Mouse (Mus musculus) kidney, postnatal 10 days (tissue): ENCODE data around the gene Rxylt1.

Source experiments
- DNase-seq: peaks from one replicate; pipeline ENCODE4 v3.0.0; 2021; ENCODE audit warnings: mixed read lengths

Rxylt1 gene

DNA sequence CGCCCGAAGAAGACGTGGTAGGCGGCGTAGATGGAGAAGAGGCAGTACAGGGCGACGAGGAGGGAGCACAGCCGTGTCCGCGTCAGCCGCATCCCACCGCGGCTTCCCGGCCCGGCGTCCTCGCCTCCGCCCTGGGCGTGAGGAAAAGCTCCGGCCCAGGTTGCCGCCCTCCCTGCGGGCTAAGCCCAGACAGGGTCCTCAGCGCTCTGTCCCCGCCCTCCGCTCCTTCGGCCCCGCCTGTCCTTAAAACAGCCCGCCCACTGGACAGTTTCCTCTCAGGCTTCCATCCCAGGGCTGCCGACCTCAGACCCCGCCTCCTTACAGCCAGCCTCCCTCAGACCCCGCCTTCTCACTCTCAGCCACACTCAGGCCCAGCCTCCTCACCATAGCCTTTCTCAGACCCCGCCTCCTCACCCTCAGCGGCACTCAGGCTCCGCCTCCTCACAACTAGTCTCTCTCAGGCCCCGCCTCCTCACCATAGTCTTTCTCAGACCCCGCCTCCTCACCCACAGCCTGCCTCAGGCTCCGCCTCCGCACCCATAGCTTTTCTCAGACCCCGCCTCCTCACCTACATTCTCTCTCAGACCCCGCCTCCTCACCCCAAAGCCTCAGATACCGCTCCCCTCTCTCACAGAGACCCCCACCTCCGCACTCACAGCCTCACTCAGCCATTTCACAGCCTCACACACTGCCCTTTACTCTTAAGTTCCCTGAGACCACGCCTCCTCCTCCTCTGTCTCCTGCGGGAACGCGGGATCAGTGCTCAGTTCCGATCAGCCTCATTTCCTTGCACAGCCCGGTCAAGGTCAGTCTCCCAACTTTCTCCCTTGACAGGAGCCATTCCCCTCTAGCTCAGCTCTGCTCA, at the start of gene Rxylt1:
Rxylt1 (minus strand) TSS at position 392 of the 865 bp plus-strand sequence.
- DNase-seq: peak; percentile 97

DNA sequence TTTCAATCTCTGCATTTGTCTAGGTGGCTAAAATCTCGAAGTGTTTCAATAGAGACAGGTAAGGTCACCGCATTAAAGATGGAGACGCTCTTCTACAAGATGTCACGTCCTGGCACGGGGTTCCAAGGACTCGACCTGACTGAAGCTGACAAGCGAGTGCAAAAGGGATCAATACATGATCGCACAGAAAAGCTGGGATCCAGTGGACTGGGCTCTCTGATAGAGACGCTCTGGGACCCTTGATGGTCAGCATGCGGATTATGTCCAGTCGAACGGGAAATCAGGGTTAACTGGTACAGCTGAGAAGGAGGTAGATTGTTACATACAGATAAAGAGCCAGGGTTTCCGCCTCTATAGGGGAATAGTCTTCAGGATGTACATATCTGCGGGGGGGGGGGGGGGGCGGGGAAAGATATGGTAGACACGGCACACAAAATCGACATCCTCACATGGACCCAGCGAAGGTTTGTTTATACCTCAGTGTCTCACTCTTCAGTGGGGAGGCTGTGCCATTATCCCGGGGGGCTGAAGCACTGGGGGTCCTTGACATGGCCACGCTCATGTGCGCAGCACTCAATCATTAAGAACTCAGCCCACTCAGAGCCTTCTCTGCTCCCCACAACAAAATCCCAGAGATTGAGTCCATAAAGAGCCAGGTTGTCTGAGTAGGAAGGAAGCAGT, 24.3 kb upstream of the Rxylt1 start:
- no peak for DNase-seq

DNA sequence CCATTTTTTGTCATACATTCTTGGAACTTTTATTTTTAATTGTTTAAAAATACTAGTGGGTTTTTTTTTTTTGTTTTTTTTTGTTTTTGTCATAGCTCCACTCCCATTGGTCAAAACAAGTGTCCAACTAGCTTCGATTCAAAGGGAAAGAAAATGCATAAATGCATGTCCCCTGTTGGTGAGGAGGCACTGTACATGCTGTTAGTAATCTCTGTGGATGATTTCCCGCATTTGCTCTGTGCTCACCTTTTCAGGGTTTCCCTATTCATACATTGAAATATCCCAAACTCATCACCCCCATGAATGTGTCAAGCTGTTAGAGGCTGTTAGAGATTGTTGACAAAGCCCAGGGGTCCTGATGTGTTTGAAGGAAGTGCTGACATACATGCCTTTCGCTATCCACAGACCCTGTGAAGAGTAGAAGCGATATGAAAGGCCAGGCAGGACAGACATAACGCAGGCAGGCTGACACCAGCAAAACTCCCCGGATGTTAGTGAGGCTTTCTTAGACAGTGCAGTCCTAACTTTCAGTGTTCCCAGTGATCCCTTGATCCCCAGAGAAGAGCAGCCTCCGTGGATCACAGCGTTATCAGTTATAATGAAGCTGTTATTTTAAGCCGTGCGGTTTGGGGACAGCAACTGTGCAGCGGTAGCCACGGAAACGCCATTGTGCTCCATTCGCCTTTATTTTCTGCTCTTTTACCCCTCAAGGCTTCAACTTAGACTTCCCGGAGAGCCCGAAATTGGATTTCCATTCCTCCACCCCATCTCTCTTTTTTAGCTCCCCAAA, 23.5 kb upstream of the Rxylt1 start:
- DNase-seq: no peak

DNA sequence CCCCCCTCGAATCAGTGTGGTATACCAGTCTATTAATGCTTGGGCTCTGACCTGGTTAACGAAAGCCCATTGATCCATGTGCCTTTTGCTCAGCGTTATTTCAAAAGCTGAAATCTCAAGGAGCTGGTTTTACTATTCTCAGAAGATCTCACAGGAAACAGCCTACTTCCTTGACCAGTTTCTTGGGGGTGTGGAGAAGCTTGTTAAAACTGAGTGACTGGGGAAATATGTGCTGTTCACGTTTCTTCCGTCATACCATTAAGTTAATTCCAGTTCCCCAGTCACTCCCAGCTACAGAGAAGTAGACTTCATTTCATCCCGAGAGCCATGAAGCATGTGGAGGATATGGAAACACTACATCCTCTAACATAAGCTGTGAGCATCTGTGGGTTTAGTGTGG, 22.3 kb upstream of the Rxylt1 start:
- DNase-seq: no peak

DNA sequence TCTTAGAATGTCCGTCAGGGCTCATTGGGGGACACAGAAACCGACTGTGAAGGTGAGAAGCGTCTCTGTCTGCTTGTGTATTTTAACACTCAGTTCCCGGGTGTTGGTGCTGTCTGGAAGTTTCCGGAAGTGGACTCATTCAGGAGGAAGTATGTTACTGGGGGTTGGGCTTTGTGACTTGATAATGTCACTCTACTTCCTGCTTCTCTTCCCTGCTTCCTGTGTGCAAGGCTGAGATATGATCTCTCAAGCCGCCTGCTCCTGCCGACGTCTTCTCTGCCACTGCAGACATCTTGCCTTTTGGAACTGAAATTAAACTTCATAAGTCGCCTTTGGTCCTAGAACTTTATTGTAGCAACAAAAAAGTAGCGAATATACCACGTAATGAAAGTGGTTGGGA, 19.5 kb upstream of the Rxylt1 start:
- no peak for DNase-seq

DNA sequence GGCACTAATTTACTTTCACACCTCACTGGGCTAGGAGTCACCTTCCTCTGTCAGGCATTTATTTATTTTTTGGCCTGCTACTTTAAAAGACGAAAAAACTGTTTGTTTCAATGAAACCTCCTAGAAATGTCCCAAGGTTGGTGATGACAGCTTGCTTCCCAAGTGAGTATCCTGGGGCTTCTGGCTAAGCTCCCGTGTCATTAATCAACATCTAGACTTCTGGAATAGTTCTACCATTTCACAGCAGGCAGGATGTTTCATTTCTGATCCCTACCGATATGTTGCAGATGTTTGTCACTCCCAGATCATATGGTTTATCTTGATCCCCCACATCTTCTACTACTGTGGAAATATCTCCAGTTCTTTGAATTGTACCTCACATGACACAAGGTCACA, 9.5 kb upstream of the Rxylt1 start:
- DNase-seq: no peak

DNA sequence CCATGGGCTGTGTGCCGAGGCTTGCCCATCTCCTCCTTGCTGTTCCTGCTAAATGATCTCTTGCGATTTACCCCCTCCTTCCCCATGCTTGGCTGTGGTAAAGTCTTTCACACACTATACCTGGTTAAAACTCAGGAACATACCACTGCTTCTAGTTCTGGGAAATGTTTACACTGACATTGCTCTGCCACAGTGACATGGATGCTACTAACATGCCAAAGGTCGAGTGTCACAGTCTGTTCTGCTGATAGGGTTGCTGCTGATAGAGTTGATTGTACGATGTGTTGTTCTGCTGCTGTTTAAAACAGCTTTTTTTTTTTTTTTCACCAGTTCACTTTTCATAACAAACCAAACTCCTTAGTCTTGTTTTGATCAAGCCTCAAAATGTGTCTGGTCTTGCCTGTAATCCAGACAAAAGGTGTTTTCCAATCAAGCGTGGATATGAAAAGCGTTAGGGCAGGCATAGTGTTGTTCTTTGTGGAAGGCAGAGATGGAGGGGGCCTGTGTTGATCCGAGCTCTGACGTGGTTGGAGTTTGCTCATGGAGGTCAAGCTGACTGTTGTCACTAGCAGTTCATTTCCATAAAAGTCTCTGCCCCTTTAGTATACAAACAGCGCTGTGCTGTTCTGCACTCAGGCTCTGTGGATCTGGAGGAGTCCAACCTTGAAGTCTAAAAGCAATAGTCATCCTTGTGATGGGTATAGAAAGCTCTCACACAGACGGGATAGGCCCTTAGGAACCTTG, 8.9 kb upstream of the Rxylt1 start:
- no peak for DNase-seq

DNA sequence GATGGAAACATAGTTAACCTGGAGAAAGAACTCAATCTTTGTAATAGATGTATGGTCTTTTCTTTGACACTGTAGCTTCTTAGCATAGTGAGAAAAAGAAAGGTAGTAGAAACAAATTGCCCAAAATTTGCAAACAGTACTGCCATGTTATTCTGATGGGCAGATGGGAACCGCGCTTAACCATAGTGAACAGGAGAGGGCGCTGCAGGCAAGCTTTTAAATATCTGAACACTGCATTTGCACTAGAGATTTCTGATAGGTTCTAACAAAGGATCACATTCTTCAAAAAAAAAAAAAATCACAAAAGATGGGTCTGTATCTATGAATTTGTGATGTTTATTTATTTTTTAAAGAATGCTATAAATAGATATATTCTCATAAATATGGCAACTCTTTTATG, 8.2 kb upstream of the Rxylt1 start:
- peak; percentile 79 for DNase-seq

DNA sequence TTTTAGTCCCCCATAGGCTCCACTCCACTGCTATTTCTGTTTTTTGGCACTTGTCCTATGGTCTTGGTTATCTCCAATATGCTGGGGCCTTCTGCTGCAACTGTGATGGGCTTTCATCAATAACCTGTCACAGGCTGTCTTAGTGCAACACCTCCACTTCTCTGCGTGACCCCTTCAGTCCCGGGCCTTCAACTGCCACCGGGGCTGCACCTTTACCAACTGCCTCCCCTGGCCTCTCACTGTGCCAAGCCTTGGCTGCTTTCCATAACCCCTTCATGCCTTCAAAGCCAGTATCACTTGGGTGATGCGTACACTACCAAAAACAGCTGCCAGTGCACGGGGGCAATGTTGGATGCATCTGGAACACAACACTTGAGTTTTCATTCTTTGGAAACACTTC, 5.5 kb upstream of the Rxylt1 start:
- no peak for DNase-seq

DNA sequence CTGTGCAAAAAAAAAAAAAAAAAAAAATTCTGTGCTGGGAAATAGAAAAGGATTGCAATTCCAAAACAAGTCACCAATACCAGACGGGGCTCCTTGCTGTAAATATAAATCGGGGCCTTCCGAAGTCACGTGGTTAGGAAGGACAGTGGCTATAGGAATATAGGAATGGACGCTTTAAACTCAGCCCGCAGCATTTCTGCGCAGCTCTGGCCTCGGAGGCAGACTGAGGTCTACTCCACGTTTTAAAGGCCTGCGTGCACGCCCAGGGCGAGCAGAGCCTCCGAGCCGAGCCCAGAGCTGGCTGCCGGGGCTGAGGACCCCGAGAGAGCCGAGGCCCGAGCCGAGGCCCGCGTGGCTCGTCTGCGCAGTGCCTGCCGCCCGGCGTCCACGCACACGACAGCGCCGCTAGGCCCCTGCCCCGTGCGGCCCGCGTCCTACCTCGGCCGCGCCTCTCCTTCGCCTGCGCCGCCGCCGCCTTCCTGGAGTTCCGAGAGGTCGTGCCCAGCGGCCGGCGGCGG, 650 bp downstream of the Rxylt1 start:
- DNase-seq: no peak

DNA sequence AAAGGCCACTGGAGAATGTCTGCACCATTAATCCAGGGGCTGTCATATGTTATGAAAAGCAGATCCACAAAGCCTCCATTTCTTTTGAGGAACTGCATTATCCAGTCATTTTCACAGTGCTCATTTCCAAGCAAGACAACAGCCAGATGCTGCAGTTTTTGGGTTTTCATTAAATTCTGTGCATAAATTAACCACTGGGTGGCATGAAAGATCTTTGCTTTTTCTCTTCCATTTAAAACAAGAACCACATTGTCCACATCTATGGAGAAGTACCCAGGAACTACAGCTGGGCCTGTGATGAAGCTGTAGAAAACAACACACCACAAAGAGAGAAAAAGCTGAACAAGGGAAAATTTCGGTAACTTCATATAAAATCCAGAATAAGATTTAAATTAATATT, 6.7 kb downstream of the Rxylt1 start:
- no peak for DNase-seq

DNA sequence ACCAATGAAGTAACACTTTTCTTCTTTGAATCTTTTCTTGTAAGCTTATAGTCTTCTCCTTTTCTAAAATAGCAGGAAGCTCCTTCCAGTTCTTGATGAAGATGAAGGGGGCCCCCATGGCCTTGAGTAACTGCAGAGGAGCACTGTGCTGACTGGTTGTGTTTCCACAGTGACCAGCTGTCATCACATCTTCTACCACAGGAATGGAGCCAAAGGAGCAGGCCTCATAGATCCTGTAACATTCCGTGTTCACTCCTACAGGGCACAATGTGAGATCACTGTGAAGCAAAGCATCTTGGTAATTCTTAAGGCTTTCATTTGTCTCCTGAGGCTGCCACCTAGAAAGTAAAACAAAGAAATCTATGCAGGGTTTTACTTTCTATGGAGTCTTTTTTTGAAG, 15.8 kb downstream of the Rxylt1 start:
- no peak for DNase-seq

DNA sequence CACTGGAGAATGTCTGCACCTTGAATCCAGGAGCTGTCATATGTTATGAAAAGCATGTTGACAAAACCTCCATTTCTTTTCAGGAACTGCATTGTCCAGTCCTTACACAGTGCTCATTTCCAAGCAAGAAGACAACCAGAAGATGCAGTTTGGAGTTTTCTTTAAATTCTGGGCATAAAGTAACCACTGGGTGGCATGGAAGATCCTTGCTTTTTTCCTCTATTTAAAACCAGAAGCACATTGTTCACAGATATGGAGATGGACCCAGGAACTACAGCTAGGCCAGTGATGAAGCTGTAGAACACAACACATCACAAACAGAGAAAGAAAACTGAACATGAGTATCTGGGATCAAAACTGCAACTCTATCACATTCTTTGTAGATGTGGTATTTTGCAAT, 28.0 kb downstream of the Rxylt1 start:
- no peak for DNase-seq

DNA sequence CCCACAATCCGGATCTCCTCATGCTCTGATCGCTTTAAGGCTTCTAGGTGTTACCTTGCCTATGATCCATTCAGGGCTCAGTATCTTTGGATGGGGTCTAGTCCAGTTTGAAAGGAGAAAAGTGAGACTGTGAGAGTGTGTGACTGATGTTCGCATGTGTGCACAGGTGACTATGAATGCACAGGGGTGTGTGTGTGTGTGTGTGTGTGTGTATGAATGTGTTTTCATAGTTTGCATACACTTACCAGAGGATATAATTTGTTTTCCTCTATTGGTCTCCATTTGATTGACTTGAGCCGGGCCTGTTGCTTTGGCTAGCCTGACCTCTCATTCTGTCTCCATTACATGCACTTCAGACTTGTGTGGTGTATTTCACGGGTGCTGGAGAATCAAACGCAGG, 41.3 kb downstream of the Rxylt1 start:
- no peak for DNase-seq

DNA sequence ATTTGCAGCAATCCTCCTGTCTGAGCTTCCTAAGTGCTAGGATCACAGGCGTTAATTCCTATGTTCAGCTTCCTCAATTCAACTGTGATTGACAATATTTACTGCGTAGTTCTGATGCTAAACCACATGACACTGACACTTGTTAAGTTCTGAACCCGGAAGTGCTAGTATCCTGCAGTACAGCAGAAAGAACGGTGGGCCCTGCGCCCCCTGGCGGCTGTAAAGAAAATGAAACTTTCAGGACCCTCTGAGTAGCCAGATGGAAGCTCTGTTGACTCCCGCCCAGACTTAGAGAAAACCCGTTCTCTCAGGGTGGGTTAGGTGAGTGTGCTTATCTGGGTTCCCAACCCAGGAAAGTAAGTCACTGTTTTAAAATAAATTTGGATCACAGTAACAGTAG, 42.6 kb downstream of the Rxylt1 start:
- peak; percentile 75 for DNase-seq

DNA sequence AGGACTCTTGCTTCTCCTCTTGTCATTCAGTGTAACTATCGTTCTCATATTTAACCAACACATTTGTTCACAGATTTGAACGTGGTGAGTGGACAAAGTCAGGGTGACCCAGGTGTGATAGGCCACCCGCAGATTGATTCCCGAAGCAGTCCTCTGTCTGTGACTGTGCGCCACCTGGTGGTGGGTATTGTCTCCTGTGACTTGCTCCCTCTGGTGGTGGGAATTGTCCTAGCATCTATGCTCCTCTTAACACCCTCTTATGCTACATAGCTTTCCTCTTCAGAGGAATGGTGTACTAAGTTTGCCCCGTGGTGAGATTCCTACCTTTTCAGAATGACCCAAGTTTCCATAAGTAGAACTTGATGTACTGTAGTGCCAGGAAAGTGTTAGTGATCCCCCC, 45.3 kb downstream of the Rxylt1 start:
- DNase-seq: peak; percentile 90

DNA sequence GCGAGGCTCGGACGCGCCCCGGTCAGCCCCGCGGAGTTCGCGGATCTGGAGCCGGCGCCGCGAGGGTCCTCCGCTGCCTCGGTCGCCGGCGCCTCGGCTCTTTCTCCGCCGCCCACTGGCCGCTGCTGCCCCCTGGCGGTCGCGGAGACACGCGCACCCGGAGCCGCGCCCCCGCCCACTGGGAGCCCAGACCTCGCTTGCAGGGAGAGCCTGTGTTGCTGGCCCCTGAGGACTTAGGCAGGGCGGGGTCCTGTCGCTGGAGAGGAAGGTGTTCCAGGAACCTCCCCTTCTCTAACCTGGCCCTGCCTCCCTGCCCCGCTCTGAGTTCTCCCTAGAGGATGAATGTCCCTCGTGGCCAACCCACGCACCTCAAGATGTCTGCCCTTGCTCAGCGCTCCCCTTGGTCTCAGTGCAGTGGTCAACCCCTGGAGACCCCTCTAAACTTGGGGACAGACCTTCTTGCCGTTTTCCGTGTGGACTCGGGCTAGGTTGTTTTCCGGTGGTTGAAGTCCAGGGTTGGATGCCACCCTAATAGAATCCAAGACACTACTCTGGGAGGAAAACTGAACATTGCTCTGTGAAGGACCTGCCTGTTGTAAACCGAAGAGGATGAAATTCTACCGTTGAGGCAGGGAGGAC, 49.3 kb downstream of the Rxylt1 start:
- peak; percentile 94 for DNase-seq

DNA sequence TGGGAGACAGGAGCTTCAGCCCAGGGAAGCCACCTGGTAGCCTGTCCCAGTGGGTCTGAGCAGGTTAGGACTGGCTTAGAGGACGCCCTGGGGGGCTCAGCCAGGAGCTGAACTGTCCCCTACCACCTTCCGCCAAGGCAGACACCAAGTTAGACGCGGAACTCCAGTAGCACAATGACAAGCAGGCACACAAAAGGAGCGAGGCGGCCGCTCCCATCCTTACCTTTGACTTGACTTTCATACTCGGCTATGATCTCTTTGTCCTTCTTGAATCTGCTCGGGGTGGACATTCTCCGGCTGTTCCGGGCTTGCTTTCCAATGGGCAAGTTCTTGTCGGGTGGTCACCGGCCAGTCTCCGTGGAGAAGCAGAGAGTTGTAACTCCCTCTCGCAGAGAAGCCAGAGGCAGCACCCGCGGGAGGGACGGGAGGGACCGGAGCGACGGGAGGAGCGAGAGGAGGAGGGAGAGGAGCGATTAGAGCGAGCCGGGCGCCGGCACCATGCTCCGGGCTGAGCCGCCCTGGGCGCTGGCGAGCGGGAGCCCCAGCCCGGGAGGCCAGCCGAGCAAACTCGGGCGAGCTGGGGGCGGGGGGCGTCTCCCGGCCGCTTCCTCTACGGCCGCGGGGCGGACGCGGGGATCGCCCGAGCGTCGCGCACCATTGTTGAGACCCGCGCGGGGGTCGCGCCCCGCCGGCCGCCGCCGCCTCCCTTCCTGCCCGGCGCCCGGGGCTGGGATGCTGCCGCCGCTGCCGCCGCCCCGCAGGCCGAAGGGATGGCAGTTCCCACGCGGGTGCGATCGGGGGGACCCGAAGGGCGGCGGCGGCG, 50.1 kb downstream of the Rxylt1 start, which contains the start of gene Srgap1:
Srgap1 (minus strand) TSS at position 412 of the 823 bp plus-strand sequence.
- peak; percentile 82 for DNase-seq

DNA sequence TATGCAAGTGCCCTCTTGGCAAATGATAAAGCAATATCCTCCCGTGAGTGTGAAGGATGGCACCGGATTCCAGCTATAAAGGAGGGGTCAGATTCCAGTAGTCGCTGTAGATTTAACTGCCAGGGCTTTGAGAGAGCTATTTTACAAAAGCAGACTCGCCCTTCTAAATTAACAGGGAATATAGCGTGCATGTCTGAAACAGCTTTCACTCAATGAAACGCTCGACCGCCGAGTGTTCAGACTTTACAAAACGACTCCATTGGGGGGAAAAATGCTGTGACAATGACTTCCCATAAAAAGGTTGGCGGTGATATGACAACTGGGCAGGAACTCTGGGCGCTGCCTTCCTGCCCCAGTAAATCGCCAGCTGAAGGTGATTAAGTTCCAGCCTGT, 50.7 kb downstream of the Rxylt1 start:
- DNase-seq: no peak

DNA sequence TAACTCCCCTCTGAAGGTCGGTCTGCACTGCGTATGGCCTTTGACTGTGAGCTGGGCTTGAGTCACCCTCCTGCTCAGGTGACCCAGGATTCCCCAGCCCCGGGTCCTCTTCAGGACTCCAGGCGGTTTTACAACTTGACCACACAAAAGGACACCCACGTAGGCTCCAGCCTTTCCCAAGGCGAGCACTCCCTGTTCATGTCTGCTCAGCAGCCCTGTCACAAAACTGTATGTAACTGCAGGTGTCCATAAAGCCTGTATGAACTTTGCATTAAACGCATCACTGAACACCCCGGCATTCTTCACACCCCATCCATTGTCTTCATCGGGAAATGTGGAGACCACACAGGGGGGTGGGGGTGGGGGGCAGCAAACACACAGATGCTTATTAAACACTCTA, 51.2 kb downstream of the Rxylt1 start:
- peak; percentile 21 for DNase-seq

DNA sequence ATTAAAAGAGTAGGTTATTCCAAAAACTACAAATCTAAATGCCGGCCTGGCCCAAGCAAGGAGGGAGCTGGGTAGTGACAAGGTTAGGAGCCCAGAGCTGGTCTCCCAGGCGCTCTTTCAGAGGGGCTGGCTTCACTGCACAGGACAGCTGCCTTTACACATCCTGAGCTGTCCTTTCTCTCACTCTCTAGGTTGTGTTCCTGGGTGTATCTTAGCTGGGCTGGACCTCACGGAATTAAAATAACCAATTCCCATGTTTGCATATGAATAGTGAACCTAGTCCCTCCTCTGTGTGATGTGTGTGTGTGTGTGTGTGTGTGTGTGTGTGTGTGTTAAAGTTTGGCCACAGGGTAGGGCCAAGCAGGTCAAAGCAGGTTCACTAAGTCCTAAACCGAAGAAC, 52.2 kb downstream of the Rxylt1 start:
- no peak for DNase-seq
